Mouse (Mus musculus): ENCODE results near the gene Basp1.
"Not testable (repeated sequence)": the region's sequence is repeated elsewhere in the genome, so short reads cannot be mapped to it uniquely, and the experiment has no call there.

Basp1 gene

DNA sequence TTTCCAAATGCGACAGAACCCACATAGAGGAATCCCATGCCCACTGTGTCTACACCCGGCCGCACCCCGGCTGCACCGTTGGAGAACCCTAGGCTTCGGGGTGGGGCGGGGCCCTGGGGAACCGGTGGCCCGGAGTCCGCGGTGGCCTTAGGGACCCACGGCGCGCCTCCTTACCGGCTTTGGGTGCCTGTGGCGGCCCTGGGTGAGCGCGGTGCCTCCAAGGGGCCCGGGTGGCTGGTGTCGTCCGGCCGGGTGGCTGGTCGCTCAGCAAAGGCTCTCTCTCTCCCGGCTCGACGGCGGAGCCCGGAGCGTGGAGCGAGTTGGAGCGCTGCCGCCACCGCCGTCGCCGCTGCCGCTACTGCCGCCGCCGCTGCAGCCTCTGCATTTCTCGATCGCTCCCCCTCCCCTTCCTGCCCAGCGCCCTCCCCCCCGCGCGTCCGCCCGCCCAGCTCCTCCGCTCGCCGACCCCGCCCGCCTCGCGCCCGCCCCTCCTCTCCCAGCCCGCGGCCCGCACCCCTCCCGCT, at the start of gene Basp1:
Basp1 (minus strand) TSS at position 387 of the 524 bp plus-strand sequence.
- peak; percentile 6 for DNase-seq

DNA sequence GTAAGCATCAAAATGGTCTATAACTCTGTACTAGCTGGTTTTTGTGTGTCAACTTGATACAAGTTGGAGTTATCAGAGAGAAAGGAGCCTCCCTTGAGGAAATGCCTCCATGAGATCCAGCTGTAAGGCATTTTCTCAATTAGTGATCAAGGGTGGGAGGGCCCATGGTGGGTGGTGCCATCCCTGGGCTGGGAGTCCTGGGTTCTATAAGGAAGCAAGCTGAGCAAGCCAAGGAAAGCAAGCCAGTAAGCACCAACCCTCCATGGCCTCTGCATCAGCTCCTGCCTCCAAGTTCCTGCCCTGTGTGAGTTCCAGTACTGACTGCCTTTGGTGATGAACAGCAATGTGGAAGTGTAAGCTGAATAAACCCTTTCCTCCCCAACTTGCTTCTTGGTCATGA, 49.5 kb upstream of the Basp1 start:
- not testable (repeated sequence) for DNase-seq

GRCm38 (mm10) chr15:25462056-25462762, 48.6 kb upstream of the Basp1 start:
- DNase-seq = no peak

- peak; percentile 75 for DNase-seq
Observed at GRCm38 (mm10) chr15:25459901-25460300, 46.3 kb upstream of the Basp1 start.

DNA sequence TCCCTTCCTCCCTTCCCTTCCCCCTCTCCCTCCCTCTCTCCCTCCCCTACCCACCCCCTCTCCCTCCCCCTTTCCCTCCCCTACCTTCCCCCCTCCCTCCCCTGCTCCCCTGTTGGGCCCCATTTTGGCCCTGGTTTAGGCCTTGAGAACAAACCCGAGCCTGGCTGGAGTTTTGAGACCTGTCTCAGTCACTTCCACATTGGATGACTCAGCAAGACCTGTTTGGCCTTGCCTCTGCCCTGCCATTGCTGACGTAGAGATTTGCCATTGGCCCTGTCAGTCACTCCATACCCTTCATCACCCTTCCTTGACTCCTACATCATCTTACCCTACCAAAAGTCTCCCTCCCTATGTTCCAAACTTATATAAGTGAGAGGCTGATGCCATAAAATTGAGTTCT, 43.9 kb upstream of the Basp1 start:
- DNase-seq = no peak

- DNase-seq = no peak
Observed at GRCm38 (mm10) chr15:25453538-25453937, 40.0 kb upstream of the Basp1 start.

- DNase-seq = no peak
Observed at GRCm38 (mm10) chr15:25449348-25449747, 35.8 kb upstream of the Basp1 start.

DNA sequence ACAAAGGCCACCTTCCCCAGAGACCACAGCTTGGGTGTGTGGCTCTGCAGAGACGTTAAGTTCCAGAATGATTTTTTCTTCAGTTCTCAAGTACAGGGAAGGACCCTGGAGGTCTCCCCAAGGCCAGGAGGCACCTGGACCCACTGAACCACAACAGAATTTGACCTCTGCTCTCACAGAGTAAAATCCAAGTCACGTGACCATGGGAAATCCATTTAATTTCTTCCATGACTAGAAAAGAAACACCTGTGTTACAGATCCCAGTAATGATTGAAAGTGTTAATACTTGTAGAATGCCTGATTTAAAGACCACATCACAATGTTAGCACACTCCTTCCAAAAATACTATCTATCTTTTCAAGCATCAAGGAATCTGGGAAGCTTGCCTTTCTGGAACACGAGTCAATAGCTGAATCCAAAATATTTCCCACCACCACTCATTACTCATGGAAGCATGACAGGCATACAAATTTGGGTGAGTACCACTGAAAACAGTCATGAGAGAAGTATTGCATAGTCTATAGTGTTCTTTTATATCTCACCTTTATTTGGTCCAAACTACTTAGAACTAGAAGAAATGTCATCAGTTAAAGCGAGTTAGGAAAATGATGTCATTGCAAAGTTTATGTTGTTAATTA, 35.3 kb upstream of the Basp1 start:
- no peak for DNase-seq

GRCm38 (mm10) chr15:25447136-25447535, 33.6 kb upstream of the Basp1 start:
- DNase-seq = no peak

GRCm38 (mm10) chr15:25446155-25446487, 32.6 kb upstream of the Basp1 start:
- DNase-seq = no peak

DNA sequence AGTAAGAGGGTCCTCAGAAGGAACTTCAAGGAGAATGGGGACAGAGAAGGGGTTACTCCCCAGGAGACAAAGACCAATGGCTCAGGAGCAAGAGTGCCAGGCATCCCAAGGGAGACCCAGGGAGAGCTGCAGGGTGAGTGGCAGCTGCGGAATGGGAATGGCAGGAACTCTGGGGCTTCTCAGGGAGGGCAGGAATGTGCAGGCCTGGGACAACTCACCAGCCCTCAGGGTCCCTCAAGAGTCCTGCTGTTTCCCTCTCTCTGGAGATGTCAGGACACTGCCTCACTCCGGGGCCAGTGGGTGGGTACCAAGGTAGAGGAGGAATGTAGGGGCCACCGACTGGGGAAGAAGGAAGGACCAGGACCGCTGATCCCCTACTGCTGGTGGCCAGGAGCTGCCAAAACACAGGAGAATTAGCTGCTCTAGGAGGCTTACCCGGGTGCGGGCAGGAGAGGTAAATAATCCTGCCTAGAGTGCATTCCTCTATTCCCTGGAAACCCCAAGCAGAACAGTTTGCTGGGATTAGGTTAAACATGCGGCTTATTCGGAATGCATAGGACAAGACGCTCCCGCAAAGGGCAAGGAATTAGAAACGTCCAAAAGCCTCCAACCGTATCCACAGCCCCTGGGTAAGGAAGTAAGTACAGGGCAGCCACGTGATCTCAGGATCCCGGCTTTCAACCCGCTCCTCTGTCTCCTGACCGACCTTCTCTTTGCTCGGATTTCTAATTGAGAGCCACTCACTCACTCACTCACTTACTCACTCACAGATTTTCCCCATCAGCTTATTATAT, 32.0 kb upstream of the Basp1 start:
- peak; percentile 45 for DNase-seq

DNA sequence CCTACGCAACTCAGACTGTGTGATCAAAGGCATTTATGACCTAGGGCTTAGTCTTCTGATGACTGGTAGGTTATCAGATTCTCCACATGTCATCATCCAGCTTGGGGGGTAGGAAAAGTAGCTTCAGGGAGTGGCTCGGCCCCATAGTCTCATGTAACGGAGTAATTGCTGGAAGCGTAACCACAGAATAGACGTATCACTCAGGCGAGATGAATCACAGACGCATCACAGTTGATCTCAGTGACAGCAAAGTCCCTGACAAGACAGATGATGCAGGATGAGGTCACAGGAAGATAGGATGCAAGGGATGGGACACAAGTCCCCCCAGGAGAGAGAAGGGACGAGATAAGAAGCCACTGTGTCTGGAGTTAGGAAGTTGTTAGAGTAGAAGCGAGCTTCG, 30.6 kb upstream of the Basp1 start:
- DNase-seq = no peak

DNA sequence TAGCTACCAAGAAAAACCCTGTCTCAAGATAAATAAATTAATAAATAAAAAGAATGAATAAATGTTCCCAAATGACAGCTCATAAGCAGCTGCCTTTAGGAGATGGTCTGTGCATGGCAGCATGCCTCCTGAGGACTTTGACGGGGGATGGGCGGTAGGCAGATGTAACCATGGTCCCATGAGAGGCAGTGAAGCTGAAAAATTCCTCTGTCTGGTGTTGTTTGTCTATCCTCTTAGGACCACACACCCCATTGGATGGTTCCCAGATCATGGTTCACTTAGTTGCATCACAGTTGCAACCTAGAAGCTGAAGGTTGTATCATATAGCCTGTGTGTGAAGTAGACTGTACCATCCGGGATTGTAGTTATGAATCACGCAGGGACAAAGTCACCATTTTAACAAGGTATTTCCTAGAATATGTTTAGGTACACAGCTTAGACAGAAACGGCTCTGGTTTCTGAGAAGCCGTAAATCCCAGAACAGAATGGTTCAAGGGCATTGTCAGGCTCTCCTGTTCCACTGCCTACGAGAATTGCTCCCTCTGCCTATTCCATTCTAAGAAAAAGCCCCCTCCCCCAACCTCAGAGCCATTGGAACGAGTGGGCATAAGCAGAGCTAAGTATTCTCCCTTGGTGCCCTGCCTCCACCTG, 29.7 kb upstream of the Basp1 start:
- no peak for DNase-seq

DNA sequence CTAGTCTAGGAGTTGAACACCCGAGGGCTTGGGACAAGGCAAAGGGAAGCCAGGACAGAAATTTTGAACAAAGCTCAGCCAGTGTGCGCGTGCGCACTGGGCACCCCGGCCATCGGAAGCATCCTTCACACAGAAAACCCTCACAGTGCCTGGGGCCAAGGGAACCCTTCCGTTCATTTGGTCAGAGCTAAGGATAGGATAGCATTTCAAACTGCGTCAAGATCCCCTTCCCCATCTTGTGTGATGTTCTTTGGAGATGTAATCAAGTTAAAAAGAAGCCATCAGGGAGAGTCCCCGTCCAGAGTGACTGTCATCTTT, 28.3 kb upstream of the Basp1 start:
- DNase-seq = no peak

GRCm38 (mm10) chr15:25440991-25441867, 27.7 kb upstream of the Basp1 start:
- DNase-seq = peak; percentile 82

- DNase-seq = peak; percentile 69
Observed at GRCm38 (mm10) chr15:25440317-25440716, 26.8 kb upstream of the Basp1 start.

DNA sequence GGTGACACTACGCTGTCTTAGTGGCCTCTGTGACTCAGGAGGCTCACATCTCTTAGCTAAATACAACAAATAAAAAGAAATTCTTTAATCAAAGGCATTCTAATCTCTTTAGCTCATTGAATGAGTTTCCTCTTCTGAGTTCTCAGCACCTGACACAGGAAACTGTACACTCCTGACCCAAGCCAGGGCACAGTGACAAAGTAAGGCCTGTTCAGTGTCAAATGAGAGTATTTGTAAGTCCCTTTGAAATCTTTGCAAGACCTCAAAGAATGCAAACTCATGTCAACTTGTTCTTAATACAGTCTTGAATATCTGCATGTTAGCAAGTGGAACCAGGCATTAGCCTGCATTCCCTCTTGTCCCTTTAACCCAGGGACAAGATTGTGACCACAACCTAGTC, 18.8 kb upstream of the Basp1 start:
- no peak for DNase-seq

DNA sequence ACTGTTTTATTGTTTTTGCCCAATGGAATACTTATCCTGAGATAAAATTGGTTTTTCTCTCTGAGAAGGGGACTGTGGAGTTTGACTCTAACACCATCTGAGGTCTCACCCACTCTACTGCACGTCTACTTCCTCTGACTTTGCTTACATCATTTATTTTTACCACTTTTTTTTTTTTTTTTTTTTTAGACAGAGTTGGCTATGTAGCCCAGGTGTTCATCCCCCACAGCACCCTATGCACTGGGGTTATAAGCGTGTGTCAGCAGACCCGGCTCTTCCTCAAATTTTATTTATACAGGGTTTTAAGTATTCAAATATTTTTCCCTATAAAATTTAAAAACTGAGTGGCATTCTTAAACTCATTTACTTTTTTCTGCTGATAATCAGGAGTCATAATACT, 16.6 kb upstream of the Basp1 start:
- DNase-seq = no peak

- no peak for DNase-seq
Observed at GRCm38 (mm10) chr15:25429007-25429406, 15.4 kb upstream of the Basp1 start.

DNA sequence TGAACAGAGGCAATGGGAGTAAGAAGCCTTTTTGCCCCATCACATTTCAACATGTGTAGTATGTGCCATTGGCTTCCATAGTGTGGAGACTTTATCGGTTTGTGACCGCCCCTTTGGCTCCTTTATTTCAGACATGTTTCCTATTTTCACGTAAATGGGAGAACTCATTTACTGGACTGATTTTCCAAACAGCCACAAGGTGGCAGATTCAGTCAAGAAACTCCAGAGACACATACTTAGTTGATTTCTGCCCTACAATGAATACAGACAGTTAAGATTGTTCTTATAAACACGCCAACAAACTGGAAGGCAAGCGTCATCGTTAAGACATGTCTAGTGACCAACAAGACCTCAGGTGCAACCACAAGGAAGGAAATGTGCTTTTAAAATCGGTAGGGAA, 15.0 kb upstream of the Basp1 start:
- DNase-seq = peak; percentile 61

GRCm38 (mm10) chr15:25420266-25420665, 6.7 kb upstream of the Basp1 start:
- no peak for DNase-seq

- DNase-seq = no peak
Observed at GRCm38 (mm10) chr15:25416367-25416766, 2.8 kb upstream of the Basp1 start.
